Mouse (Mus musculus) stomach, embryonic 14.5 days (tissue): ENCODE measurements around the gene Ccnd1. TPM values are rescaled to one million over a fixed set of nuclear protein-coding genes. Genes with fewer than 3 reads are reported as not detected.

Experiments used
- ATAC-seq: fragments of 200-750 bp; cut with Nextera tagmentation; 2 replicates; pipeline ENCODE4 v1.8.0; 2017; ENCODE audit warnings: low read depth, moderate TSS enrichment; ENCODE audit not compliant: insufficient number of reproducible peaks, insufficient read depth, low FRiP score
- H3K27ac ChIP-seq: fragments of 300-500 bp; sonication (generic); 2 replicates; pipeline ENCODE4 v1.5.1; 2014; ENCODE audit warnings: mild to moderate bottlenecking, low read length, moderate library complexity, mixed read lengths
- H3K27me3 ChIP-seq: fragments of 300-500 bp; sonication (generic); 2 replicates; pipeline ENCODE4 v1.6.1; 2014; ENCODE audit warnings: low read length, control low read depth, mixed read lengths; ENCODE audit not compliant: control insufficient read depth, insufficient read depth
- H3K36me3 ChIP-seq: fragments of 300-500 bp; sonication (generic); 2 replicates; pipeline ENCODE4 v1.6.1; 2014; ENCODE audit warnings: mild to moderate bottlenecking, control low read depth, low read length, moderate library complexity, mixed read lengths; ENCODE audit not compliant: control insufficient read depth, insufficient read depth
- H3K4me1 ChIP-seq: fragments of 300-500 bp; sonication (generic); 2 replicates; pipeline ENCODE4 v1.6.1; 2014; ENCODE audit warnings: low read length, control low read depth, mixed read lengths; ENCODE audit not compliant: control insufficient read depth, insufficient read depth
- H3K4me2 ChIP-seq: fragments of 300-500 bp; sonication (generic); replicated peaks from 2 replicates; pipeline ENCODE4 v1.6.1; 2014; ENCODE audit warnings: low read depth, low read length, control low read depth
- H3K4me3 ChIP-seq: fragments of 300-500 bp; sonication (generic); 2 replicates; pipeline ENCODE4 v1.5.1; 2014; ENCODE audit warnings: low read depth, low read length, control low read depth
- H3K9ac ChIP-seq: fragments of 300-500 bp; sonication (generic); replicated peaks from 2 replicates; pipeline ENCODE4 v1.6.1; 2014; ENCODE audit warnings: low read depth, mild to moderate bottlenecking, control low read depth, low read length, moderate library complexity, mixed read lengths
- H3K9me3 ChIP-seq: fragments of 300-500 bp; sonication (generic); 2 replicates; pipeline ENCODE4 v1.6.1; 2016; ENCODE audit warnings: low read depth, low read length, control low read depth; ENCODE audit not compliant: control insufficient read depth
- WGBS: fragments of 180-500 bp; shearing (Covaris S2); extraction: QIAGEN DNeasy Blood & Tissue Kit; methylation state at CpG from one replicate; pipeline ENCODE4 v1.1.7; 2014; 5-methylcytosine and 5-hydroxymethylcytosine counted together
- polyA plus RNA-seq: library from polyadenylated mRNA; unstranded; fragments of >200 nt; fragmentation: Nextera tagmentation; extraction: Ambion mirVana; gene quantifications from 2 replicates; pipeline ENCODE4 v1.2.1, GENCODE M21; 2014

The Ccnd1 gene
- polyA plus RNA-seq: 82.9 and 95.3 TPM in 2 replicates

DNA sequence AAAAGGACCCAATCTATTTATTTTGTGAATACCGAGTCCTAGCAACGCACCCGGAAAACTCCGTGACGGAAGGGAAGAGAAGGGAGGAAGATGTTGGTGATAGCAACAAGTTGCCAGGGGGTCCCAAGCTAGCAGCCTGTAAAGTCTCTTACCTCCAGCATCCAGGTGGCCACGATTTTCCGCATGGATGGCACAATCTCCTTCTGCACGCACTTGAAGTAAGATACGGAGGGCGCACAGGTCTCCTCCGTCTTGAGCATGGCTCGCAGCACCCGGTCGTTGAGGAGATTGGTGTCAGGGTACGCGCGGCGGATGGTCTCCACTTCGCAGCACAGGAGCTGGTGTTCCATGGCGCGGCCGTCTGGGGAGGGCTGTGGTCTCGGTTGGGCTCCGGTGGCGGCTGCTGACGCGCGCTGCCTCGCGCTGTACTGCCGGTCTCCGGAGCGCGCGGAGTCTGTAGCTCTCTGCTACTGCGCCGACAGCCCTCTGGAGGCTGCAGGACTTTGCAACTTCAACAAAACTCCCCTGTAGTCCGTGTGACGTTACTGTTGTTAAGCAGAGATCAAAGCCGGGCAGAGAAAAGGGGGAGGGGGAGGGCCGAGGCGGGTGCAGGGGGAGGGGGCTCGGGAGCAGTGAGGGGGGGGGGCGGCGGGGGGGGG, at the start of gene Ccnd1:
TSS of gene Ccnd1 (minus strand) at position 582 of the 659 bp plus-strand sequence.
- peaks cover 22% of the 10 kb centered on the region for H3K4me1 ChIP-seq
- under 1% methylated on average over 40 of the region's 45 CpGs for WGBS
- peaks cover 3% of the 10 kb centered on the region; the same call in 1 of the 2 replicates for H3K27me3 ChIP-seq
- H3K27ac ChIP-seq: peak within 1 kb of the TSS; percentile 66
- H3K9ac ChIP-seq: peak within 1 kb of the TSS; percentile 51
- H3K4me3 ChIP-seq: peak within 1 kb of the TSS; percentile 49
- H3K9me3 ChIP-seq: no peaks in the 10 kb centered on the region
- H3K4me2 ChIP-seq: peak within 1 kb of the TSS; percentile 96
- peaks cover 15% of the 10 kb centered on the region for H3K36me3 ChIP-seq
- ATAC-seq: peak; percentile 43; the same call in 1 of the 2 replicates

GRCm38 (mm10) chr7:144988856-144989255, 49.1 kb upstream of the Ccnd1 start:
- Histone ChIP-seq H3K27ac (no peak overlapping the region), H3K36me3 (no peaks in the 10 kb centered on the region), H3K27me3 (no peaks in the 10 kb centered on the region), H3K4me2 (no peak overlapping the region), H3K9me3 (no peaks in the 10 kb centered on the region), H3K4me3 (no peak overlapping the region), H3K9ac (no peak overlapping the region), H3K4me1 (no peaks in the 10 kb centered on the region)
- ATAC-seq: no peak
- WGBS: 62% methylated on average over 3 of the region's 3 CpGs

DNA sequence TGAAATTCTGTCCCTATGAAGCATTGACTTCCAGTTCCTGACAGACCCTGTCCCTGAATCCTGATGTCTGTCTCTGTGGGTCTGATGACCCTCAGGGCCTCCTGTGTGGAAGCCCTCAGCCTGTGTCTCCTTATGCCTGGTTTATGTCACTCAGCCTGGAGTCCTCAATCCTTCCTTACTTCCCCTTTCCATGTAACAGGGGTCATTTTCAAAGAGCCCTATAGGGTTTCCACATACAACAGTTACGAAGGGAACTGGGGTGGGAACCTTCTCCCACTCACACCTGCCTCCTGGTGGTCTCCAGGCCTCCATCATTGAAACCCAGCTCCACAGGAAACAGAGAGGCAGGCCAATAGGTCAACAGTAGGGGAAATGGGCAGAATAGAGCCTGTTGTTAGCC, 45.4 kb upstream of the Ccnd1 start:
- WGBS: 84% methylated on average over 1 of the region's 1 CpGs
- no peak overlapping the region for H3K4me2 ChIP-seq
- no peaks in the 10 kb centered on the region for H3K27me3 ChIP-seq

DNA sequence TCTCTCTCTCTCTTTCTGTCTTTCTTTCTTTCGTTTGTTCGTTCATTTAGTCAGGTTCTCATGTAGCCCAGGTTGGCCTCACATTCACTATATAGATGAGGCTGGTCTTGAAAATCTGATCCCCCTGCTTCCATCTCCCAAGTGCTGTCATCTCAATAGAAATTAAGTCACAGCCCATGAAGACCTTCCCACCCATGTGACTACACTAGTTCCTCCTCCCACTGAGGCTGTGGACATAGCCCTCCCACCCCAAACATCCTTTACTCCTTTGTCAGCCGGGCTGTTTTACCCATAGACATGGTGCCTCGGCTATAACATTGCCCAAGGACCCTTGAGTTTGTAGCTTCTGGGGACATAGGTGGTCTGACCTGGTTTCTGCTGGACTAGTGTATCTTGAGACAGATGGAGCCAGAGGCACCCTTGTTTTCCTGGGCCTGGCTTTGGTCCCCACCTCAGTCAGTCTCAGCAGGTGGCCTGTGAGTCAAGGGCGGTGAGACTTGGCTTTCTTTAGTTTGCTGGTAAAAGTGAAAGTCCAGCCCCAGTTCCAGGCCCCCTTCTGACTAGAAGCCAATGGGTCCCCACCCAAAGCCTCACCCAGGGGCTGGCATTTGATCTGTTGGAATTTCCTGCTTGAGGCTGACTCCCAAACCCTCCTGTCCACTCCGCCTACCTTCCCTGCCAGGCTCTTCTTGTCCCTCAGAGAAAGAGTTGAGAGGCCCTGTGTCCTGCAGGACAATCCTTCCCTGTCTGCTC, 42.8 kb upstream of the Ccnd1 start:
- WGBS: 87% methylated on average over 6 of the region's 6 CpGs
- Histone ChIP-seq H3K4me3 (no peak overlapping the region), H3K27me3 (no peaks in the 10 kb centered on the region), H3K9ac (no peak overlapping the region), H3K4me1 (no peaks in the 10 kb centered on the region), H3K36me3 (no peaks in the 10 kb centered on the region), H3K9me3 (no peaks in the 10 kb centered on the region), H3K27ac (no peak overlapping the region), H3K4me2 (no peak overlapping the region)
- no peak for ATAC-seq

More for the DNA sequence above, 45.4 kb upstream of the Ccnd1 start:
- H3K9me3 ChIP-seq: no peaks in the 10 kb centered on the region
- H3K36me3 ChIP-seq: no peaks in the 10 kb centered on the region
- no peak overlapping the region for H3K4me3 ChIP-seq
- no peak overlapping the region for H3K9ac ChIP-seq
- H3K27ac ChIP-seq: no peak overlapping the region
- no peak for ATAC-seq
- no peaks in the 10 kb centered on the region for H3K4me1 ChIP-seq

- no peak for ATAC-seq
- H3K9ac ChIP-seq: no peak overlapping the region
- no peak overlapping the region for H3K4me2 ChIP-seq
- H3K36me3 ChIP-seq: no peaks in the 10 kb centered on the region
- WGBS: 75% methylated on average over 8 of the region's 8 CpGs
- no peaks in the 10 kb centered on the region for H3K9me3 ChIP-seq
- H3K4me1 ChIP-seq: no peaks in the 10 kb centered on the region
- no peak overlapping the region for H3K27ac ChIP-seq
- no peaks in the 10 kb centered on the region for H3K27me3 ChIP-seq
- H3K4me3 ChIP-seq: no peak overlapping the region
Observed at GRCm38 (mm10) chr7:144981426-144982079, 41.8 kb upstream of the Ccnd1 start.

GRCm38 (mm10) chr7:144979814-144980213, 40.1 kb upstream of the Ccnd1 start:
- ATAC-seq: no peak
- H3K27ac ChIP-seq: no peak overlapping the region
- 69% methylated on average over 5 of the region's 5 CpGs for WGBS
- no peak overlapping the region for H3K9ac ChIP-seq
- no peaks in the 10 kb centered on the region for H3K36me3 ChIP-seq
- no peak overlapping the region for H3K4me2 ChIP-seq
- H3K4me3 ChIP-seq: no peak overlapping the region
- H3K4me1 ChIP-seq: no peaks in the 10 kb centered on the region
- no peaks in the 10 kb centered on the region for H3K9me3 ChIP-seq
- H3K27me3 ChIP-seq: no peaks in the 10 kb centered on the region

DNA sequence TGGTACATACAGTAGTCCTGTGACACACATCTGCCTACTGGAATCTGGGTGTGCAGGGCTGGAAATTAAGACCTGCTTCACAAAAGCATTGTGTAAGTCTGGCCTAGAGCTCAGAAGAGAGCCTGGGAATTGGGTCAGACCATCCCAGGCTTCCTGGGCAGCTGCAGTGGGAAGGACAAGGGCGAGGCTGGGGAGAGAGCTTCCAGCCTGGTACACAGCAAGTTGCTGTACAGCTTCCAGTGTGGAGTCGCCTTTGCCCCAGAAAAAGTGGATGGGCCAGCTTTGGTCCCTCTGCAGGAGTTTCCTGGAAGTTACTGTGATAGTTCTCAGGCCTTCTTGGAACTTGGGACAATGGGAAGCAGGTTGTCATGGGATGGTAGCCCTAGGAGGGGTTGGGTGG, 37.4 kb upstream of the Ccnd1 start:
- Histone ChIP-seq H3K27me3 (no peaks in the 10 kb centered on the region), H3K9me3 (no peaks in the 10 kb centered on the region), H3K4me2 (no peak overlapping the region), H3K4me3 (no peak overlapping the region), H3K9ac (no peak overlapping the region), H3K27ac (no peak overlapping the region), H3K4me1 (no peaks in the 10 kb centered on the region), H3K36me3 (no peaks in the 10 kb centered on the region)
- no peak for ATAC-seq
- 75% methylated on average over 2 of the region's 2 CpGs for WGBS

DNA sequence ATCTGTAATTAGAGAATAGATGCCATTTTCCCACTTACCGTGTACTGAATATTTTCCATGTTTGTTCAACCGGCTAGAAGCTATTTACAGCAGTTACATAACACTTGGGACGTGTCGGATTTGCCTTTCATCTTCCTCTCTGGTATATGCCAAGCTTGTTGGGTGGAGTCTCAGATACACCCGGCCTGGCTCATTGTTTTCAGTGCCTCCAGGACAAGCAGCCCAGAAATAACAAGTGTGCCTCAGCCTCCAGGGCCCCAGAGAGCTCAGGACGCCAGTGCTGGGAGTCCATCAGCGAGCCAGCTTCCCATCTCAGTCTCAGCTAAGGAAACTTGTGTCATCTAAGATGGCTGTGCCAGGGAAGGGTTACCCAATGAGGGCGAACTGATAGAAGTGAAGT, 33.7 kb upstream of the Ccnd1 start:
- Histone ChIP-seq H3K4me2 (no peak overlapping the region), H3K9ac (no peak overlapping the region), H3K27ac (no peak overlapping the region), H3K27me3 (no peaks in the 10 kb centered on the region), H3K4me1 (no peaks in the 10 kb centered on the region), H3K9me3 (no peaks in the 10 kb centered on the region), H3K4me3 (no peak overlapping the region), H3K36me3 (no peaks in the 10 kb centered on the region)
- WGBS: 58% methylated on average over 8 of the region's 8 CpGs
- no peak for ATAC-seq
